Mouse (Mus musculus): Measurements from ENCODE around the gene Nlrc4. TPM values are rescaled to one million over a fixed set of nuclear protein-coding genes. Genes with fewer than 3 reads are reported as not detected.
A peak's percentile ranks its signal among the peaks of the same experiment; 100 is the strongest.
"Not testable (repeated sequence)": the region's sequence is repeated elsewhere in the genome, so short reads cannot be mapped to it uniquely, and the experiment has no call there.

The Nlrc4 gene
- under 1 TPM; 0.36 to 0.59 TPM for total RNA-seq (2021)
- long read RNA-seq, experiment 1: 0 reads
- long read RNA-seq, experiment 2: 0 reads

DNA sequence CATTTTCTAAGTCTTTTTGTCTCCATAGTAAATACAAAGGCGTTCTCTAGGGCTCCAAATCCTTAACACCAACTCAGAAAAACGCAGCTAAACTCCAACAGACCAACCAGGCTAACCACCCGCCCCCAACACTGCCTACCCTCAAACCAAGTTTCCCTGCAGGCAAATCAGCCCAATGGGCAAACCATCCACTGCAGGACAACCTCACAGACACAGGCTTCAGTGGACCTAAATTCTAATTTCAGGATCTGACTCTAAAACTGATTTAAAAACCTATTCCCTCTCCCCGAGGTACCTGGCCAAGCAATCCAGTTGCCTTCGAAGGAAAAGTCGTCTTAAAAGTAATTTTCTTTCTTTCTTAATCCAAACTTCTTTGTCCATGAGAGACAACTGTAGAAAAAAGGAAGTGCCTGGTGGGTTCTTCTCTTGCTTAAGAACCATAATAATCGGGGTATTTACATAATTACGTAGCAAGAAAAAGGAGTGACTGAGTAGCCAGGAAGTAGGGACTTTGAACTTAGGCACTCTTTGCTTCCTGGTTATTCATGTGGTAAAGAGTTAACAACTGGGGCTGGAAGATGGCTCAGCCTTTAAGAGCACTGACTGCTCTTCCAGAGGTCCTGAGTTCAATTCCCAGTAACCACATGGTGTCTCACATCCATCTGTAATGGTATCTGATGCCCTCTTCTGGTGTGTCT, at the start of gene Nlrc4:
TSS of gene Nlrc4 (minus strand) at position 432 of the 698 bp plus-strand sequence.
- intact Hi-C loops (cut with DNase I): no loop called here
- no peak for DNase-seq

DNA sequence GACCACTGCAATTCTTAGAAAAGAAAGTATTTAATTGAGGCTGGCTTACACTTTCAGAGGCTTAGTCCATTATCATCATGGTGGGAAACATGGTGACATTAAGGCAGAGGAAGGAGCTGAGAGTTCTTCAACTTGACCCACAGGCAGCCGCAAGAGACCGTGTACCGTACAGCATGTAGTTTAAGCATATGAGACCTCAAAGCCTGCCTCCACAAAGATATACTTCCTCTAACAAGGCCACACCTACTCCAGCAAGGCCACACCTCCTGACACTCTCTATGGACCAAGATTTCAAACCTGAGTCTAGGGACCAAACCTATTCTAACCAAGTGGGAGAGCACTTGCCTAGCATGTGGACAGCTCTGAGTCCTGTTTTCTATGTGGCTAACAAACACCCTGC, 49.7 kb upstream of the Nlrc4 start:
- intact Hi-C loops (cut with DNase I): no loop called here

DNA sequence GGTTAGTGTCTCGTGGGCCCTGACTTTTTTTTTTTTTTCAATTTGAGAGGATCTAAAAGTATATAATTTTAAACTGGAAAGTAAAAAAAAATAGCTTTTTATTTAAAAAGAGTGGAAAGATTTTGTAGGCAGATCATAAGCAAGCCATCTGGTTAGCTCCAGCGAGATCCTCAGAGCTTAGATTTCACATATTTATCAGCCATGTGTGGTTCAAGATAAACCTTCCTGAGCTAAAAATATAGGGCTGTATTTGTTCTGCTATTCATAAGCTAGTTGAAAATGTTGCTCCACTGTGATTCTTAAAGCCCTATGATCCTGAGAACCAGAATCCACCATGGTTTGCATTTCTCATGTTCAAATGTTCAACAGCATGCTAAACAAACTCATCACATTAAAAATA, 49.0 kb upstream of the Nlrc4 start:
- intact Hi-C loops (cut with DNase I): no loop called here
- no peak for DNase-seq

More for the DNA sequence above, 49.7 kb upstream of the Nlrc4 start:
- no peak for DNase-seq

DNA sequence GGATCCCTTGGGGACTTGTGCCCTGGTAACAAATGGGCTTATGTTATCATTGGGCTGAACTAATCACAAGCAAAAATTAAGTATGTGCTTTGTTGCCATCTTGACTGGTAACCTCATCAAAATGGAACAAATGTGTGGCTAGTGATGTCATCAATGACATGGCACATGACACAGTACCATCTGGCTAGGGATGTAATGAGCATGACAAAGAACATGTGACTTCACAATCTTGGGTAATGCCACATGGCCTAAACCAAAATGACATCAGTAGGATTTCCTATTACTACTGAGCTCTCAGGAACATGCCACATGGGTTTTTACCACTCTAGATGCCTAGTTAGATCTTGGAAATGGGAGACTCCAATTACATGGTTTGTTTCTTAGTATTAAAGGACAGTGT, 42.1 kb upstream of the Nlrc4 start:
- no peak for DNase-seq
- intact Hi-C loops (cut with DNase I): no loop called here

GRCm38 (mm10) chr17:74500204-74500603, 41.3 kb upstream of the Nlrc4 start:
- no peak for DNase-seq
- intact Hi-C loops (cut with DNase I): no loop called here

GRCm38 (mm10) chr17:74491565-74491964, 32.6 kb upstream of the Nlrc4 start:
- intact Hi-C loops (cut with DNase I): loop anchor here (10.0 kb wide), 1 partner anchor 103 kb away; no protein-coding TSS in a partner anchor
- no peak for DNase-seq

DNA sequence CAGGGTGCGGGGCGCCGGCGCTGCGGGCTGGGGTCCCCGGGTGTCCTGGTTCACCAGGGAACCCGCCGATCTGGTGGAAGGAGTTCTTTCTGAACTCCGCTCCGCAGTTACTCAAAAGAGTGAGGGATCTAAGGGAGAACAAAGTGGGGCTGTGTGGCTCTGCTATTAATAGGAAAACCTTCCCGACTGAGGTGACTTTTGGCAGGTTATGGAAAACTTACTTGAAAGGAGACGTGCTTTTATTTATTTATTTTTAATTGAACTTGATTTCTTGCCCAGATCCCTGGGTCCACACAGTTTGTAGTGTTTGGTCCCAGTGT, 30.9 kb upstream of the Nlrc4 start:
- DNase-seq: no peak

GRCm38 (mm10) chr17:74489024-74489900, 30.3 kb upstream of the Nlrc4 start, which contains the start of gene Yipf4:
Yipf4 (plus strand) TSS chr17:74489493.
- DNase-seq: peak; percentile 96 to 97
- intact Hi-C loops (cut with DNase I): loop anchor here (2.0 to 10.0 kb wide), 2 partner anchors 40 to 94 kb away; partner anchors contain the start of genes Birc6 and Slc30a6

More for the DNA sequence above, 30.9 kb upstream of the Nlrc4 start:
- intact Hi-C loops (cut with DNase I): loop anchor here (2.0 to 10.0 kb wide), 3 partner anchors 39 to 105 kb away; partner anchors contain the start of genes Birc6 and Slc30a6

GRCm38 (mm10) chr17:74480361-74481069, 21.6 kb upstream of the Nlrc4 start:
- intact Hi-C loops (cut with DNase I): loop anchor here (10.0 kb wide), 1 partner anchor 86 kb away; the partner anchor contains the start of gene Slc30a6
- no peak for DNase-seq

DNA sequence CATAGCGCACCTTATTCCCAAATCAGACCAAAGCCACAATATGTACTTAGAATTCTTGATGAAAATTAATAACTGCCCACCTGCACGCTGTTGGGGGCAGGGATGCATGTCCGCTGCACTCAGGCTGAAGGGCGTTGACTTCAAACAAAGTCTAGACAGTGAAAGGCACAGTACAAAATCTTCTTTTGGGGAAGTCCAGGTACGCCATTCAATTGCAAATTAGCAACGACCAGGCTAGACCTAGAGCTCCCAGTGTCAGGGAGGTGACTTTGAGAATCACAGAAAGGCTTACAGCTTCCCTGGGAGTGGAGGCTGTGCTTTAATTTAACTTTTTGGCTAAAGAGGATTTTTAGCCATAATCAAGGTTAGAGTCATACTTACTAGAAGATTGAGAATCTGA, 11.2 kb upstream of the Nlrc4 start:
- DNase-seq; intact Hi-C loops (cut with DNase I): not testable (repeated sequence)

DNA sequence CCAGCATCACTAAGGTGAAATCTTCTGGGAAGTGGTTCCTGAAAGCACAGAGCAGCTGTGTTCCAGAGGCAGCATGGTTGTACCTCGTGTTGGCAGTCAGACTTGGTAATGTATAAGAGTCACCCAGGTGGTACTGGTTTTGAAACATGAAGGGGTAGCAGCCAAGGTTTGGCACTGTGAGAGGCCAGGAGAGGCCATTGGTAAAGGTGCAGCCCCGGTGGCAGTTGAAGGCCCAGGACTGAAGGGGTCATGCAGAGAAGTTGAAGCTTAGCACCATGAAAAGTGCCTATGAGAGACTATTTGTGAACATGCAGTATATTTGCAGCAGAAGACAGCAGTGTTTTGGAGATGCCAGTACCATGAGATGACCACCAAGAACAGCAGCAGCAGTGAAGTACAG, 9.0 kb upstream of the Nlrc4 start:
- intact Hi-C loops (cut with DNase I); DNase-seq: not testable (repeated sequence)

DNA sequence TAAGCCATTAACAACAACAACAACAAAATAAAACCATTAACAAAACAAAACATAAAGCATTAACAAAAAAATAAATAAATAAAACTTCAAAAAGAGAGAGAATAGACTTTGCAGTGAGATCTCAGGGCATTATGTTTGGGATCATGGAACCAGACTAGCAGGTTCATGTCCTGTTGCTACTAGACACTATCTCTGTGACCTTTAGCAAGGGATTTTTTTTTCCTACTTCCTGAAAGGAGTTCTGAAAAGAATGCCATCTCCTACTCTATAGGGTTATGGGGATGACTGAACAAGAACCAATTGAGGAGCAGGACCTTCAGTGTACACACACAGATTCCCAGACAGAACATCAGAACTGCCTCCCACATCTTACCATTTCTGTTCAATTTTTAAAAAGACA, 4.6 kb upstream of the Nlrc4 start:
- intact Hi-C loops (cut with DNase I): no loop called here
- DNase-seq: no peak

GRCm38 (mm10) chr17:74457972-74458677, 817 bp downstream of the Nlrc4 start:
- DNase-seq: no peak
- intact Hi-C loops (cut with DNase I): no loop called here

DNA sequence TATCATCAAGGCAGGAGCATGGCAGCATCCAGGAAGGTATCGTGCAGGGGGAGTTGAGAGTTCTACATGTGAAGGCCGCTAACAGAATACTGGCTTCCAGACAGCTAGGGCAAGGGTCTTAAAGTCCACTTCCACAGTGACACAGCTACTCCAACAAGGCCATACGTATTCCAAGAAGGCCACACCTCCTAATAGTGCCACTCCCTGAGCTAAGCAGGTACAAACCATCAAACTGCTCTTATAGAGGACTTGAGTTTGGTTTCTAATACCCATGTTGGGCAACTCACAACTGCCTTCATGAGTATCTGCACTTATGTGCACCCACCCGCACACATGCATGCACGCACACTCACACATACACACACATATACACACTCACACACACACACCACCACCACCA, 2.1 kb downstream of the Nlrc4 start:
- DNase-seq: no peak
- intact Hi-C loops (cut with DNase I): no loop called here

- intact Hi-C loops (cut with DNase I): no loop called here
- no peak for DNase-seq
These were observed 3.5 kb downstream of the Nlrc4 start for GRCm38 (mm10) chr17:74455426-74455825.

DNA sequence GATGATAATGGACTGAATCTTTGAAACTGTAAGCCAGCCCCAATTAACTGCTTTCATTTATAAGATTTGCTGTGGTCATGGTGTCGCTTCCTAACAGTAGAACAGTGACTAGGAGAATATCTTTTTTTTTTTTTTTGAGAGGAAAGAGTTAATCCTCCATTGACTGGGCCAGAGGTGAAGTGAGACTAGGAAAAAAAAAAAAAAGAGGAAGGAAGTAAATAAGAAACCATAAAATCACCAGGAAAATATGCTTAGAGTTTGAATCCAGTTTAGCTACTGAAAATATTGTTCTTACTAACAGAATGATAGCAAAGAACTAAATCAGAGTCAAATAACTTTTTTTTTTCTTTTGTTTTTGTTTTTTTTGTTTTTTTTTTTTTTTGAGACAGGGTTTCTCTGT, 4.3 kb downstream of the Nlrc4 start:
- no peak for DNase-seq
- intact Hi-C loops (cut with DNase I): no loop called here

- intact Hi-C loops (cut with DNase I): no loop called here
- DNase-seq: no peak
These were observed 5.0 kb downstream of the Nlrc4 start for GRCm38 (mm10) chr17:74453928-74454327.

- intact Hi-C loops (cut with DNase I): no loop called here
- DNase-seq: no peak
These were observed 9.2 kb downstream of the Nlrc4 start for GRCm38 (mm10) chr17:74449776-74450175.

DNA sequence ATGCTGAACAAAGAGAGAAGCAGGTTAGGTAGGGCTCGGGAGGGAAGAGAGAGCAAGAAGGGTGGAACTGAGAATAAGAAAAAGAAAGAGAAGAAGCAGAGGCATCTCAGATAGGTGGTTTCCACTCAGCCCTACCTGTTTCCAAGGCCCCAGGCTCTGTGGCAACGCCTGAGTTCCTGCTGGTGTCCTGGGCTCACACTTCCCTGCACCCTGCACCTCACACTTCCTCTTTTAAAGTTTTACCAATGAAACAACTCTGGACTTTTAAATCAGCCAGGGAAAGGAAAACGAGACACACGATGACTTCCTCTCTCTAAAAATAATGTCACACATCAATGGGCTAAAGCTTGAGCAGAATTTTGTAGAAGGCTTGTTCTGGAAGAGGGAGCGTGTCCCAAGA, 18.5 kb downstream of the Nlrc4 start:
- no peak for DNase-seq
- intact Hi-C loops (cut with DNase I): no loop called here

DNA sequence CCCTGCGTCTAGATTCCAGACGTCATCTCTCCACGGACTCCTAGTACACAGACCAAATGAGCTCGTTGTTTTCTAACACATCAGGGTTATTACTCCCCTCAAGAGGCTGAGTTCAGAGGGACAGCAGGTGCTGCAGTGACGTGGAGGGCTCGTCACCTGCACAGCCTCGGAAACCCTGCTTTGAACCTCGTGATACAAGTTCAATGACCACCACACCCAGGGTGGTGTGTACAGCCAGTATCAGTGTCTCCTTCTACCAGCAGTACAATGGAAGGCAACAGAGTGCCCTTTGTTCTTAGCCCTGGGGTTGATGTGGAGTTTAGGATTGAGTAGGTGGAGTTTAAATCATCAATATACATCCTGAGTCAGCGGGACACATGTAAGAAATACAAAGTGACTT, 21.2 kb downstream of the Nlrc4 start:
- intact Hi-C loops (cut with DNase I): no loop called here
- DNase-seq: no peak
